ENCODE assay signal across 8 mouse cellular contexts in the genomic region with DNA sequence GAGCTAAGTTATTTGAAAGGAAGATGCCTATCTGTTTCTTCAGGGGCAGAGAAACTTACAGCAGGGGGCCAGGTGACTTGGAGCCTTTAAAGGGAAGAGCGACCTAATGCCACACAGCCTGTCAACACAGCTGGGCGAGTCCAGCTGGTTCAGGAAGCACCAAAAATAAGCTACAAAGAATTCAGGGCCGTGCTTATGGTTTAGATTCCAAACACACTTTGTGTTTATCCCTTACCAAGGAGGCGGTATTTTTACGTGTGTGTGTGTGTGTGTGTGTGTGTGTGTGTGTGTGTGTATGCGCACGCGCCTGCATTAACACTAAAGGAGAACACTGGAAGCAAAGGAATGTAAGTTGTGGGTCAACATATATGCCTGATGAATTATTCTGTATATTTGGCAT. TPM values are rescaled to one million over a fixed set of nuclear protein-coding genes. Genes with fewer than 3 reads are reported as not detected.
DNase-seq lines count a peak whose midpoint lies in the region; ATAC-seq and TF ChIP-seq lines count a peak whose summit lies in the region.

No protein-coding gene starts in this region.

- H3K36me3 ChIP-seq in MEL (ENCODE audit: control insufficient read depth in 1 of 2, insufficient read depth in 2 of 2, low read length in 2 of 2): peaks cover 0 to 54% of the 10 kb centered on the region in 2 experiments; a peak in 2 of 4 replicates
- 0 out of 2 replicates have a peak, but pooled peaks cover 4% of the 10 kb centered on the region for H3K36me3 ChIP-seq in forebrain, embryonic 13.5 days (ENCODE audit: poor library complexity, severe bottlenecking)
- no peaks in the 10 kb centered on the region for H3K36me3 ChIP-seq in kidney, embryonic 14.5 days (ENCODE audit: control insufficient read depth, insufficient read depth, low read length)
- no peaks in the 10 kb centered on the region for H3K36me3 ChIP-seq in stomach, embryonic 14.5 days (ENCODE audit: control insufficient read depth, insufficient read depth, low read length)

- WGBS in forebrain, embryonic 13.5 days: 25% methylated on average over 8 of the region's 8 CpGs
- 20% methylated on average over 8 of the region's 8 CpGs for WGBS in kidney, embryonic 14.5 days
- WGBS in stomach, embryonic 14.5 days: 12% methylated on average over 8 of the region's 8 CpGs

- no peak for TF ChIP-seq POLR2A in MEL (IDR thresholded peaks at IDR 0.05; ENCODE audit: control insufficient read depth in 1 of 2, insufficient read depth in 1 of 2, low read depth in 1 of 2, low read length in 2 of 2, poor library complexity in 1 of 2)

- H3K27me3 ChIP-seq in MEL (ENCODE audit: control insufficient read depth in 1 of 2, insufficient read depth in 2 of 2, low read length in 2 of 2): no peaks in the 10 kb centered on the region
- no peaks in the 10 kb centered on the region for H3K27me3 ChIP-seq in forebrain, embryonic 13.5 days
- no peaks in the 10 kb centered on the region for H3K27me3 ChIP-seq in kidney, embryonic 14.5 days (ENCODE audit: control insufficient read depth, insufficient read depth, low read length)
- H3K27me3 ChIP-seq in stomach, embryonic 14.5 days (ENCODE audit: control insufficient read depth, insufficient read depth, low read length): no peaks in the 10 kb centered on the region

- ATAC-seq in forebrain, embryonic 13.5 days: no peak
- no peak for ATAC-seq in kidney, embryonic 14.5 days (ENCODE audit: low FRiP score, low TSS enrichment)
- no peak for ATAC-seq in stomach, embryonic 14.5 days (ENCODE audit: insufficient number of reproducible peaks, insufficient read depth, low FRiP score, low read depth)

- H3K27ac ChIP-seq in MEL (ENCODE audit: control insufficient read depth, low read depth, low read length): peak overlapping the region; percentile 45
- peak overlapping the region; percentile 65 for H3K27ac ChIP-seq in forebrain, embryonic 13.5 days
- peak overlapping the region; percentile 83 for H3K27ac ChIP-seq in kidney, embryonic 14.5 days (ENCODE audit: low read depth, low read length)
- H3K27ac ChIP-seq in stomach, embryonic 14.5 days (ENCODE audit: low read length): peak overlapping the region; percentile 90; the same call in 1 of the 2 replicates

- H3K4me3 ChIP-seq in MEL (ENCODE audit: control insufficient read depth in 1 of 2, insufficient read depth in 1 of 2, low read depth in 2 of 2, low read length in 2 of 2): peak overlapping the region; percentile 67 to 70
- peak overlapping the region; percentile 67 for H3K4me3 ChIP-seq in forebrain, embryonic 13.5 days
- H3K4me3 ChIP-seq in kidney, embryonic 14.5 days (ENCODE audit: low read length): peak overlapping the region; percentile 61
- peak overlapping the region; percentile 78 for H3K4me3 ChIP-seq in stomach, embryonic 14.5 days (ENCODE audit: low read depth, low read length)

- H3K4me2 ChIP-seq in forebrain, embryonic 13.5 days: peak overlapping the region; percentile 83
- peak overlapping the region; percentile 82 for H3K4me2 ChIP-seq in kidney, embryonic 14.5 days (replicated peaks; ENCODE audit: low read depth, low read length)
- H3K4me2 ChIP-seq in stomach, embryonic 14.5 days (replicated peaks; ENCODE audit: low read depth, low read length): peak overlapping the region; percentile 70

- peaks cover 39% of the 10 kb centered on the region for H3K79me2 ChIP-seq in MEL (ENCODE audit: control insufficient read depth, insufficient read depth, low read length, poor library complexity)

- DNase-seq in layer of hippocampus, adult 11-12 months (ENCODE audit: low spot score): peak; percentile 25
- DNase-seq in layer of hippocampus, adult 8-10 months (ENCODE audit: low spot score in 2 of 2): no peak
- peak; percentile 81 for DNase-seq in MEL (ENCODE audit: low read depth, low spot score)
- DNase-seq in lung, postnatal 10 days: peak; percentile 64
- DNase-seq in urinary bladder, postnatal 10 days (ENCODE audit: low spot score): no peak

- no peak for TF ChIP-seq RAD21 in MEL (IDR thresholded peaks at IDR 0.05; ENCODE audit: low read depth, low read length)

- TF ChIP-seq EP300 in MEL (IDR thresholded peaks at IDR 0.05; ENCODE audit: low read depth in 1 of 2, low read length in 2 of 2): no peak

- H3K9ac ChIP-seq in MEL (ENCODE audit: control insufficient read depth, low read depth, low read length, poor library complexity, severe bottlenecking): peak overlapping the region; percentile 64
- peak overlapping the region; percentile 77 for H3K9ac ChIP-seq in forebrain, embryonic 13.5 days
- H3K9ac ChIP-seq in kidney, embryonic 14.5 days (ENCODE audit: low read depth, low read length): peak overlapping the region; percentile 70
- H3K9ac ChIP-seq in stomach, embryonic 14.5 days (replicated peaks; ENCODE audit: low read depth, low read length): peak overlapping the region; percentile 81; the same call in 1 of the 2 replicates

- no peaks in the 10 kb centered on the region for H3K9me3 ChIP-seq in MEL (replicated peaks; ENCODE audit: insufficient read depth, low read length)
- H3K9me3 ChIP-seq in forebrain, embryonic 13.5 days (replicated peaks): no peaks in the 10 kb centered on the region
- no peaks in the 10 kb centered on the region for H3K9me3 ChIP-seq in kidney, embryonic 14.5 days (ENCODE audit: control insufficient read depth, low read length)
- H3K9me3 ChIP-seq in stomach, embryonic 14.5 days (ENCODE audit: control insufficient read depth, low read depth, low read length): no peaks in the 10 kb centered on the region

- H3K4me1 ChIP-seq in MEL (ENCODE audit: control insufficient read depth in 1 of 2, insufficient read depth in 2 of 2, low read length in 2 of 2): peaks cover 30 to 55% of the 10 kb centered on the region in 2 experiments
- H3K4me1 ChIP-seq in forebrain, embryonic 13.5 days: peaks cover 41% of the 10 kb centered on the region
- peaks cover 17% of the 10 kb centered on the region; the same call in 1 of the 2 replicates for H3K4me1 ChIP-seq in kidney, embryonic 14.5 days (ENCODE audit: control insufficient read depth, insufficient read depth, low read length)
- peaks cover 16% of the 10 kb centered on the region for H3K4me1 ChIP-seq in stomach, embryonic 14.5 days (ENCODE audit: control insufficient read depth, insufficient read depth, low read length)

- TF ChIP-seq CTCF in MEL (IDR thresholded peaks at IDR 0.05 in 2 of 3, conservative IDR thresholded peaks at IDR 0.05 in 1 of 3; ENCODE audit: control insufficient read depth in 1 of 3, insufficient read depth in 1 of 3, low read depth in 2 of 3, low read length in 3 of 3, poor library complexity in 1 of 3, severe bottlenecking in 1 of 3): no peak

TF ChIP-seq in MEL, 35 proteins besides CTCF, POLR2A, EP300 and RAD21:
- TF ChIP-seq TBP (IDR thresholded peaks at IDR 0.05; ENCODE audit: low read depth, low read length) (peak; percentile 4; the same call in 1 of the 2 replicates), SIN3A (IDR thresholded peaks at IDR 0.05; ENCODE audit: low read length) (no peak)

RNA-seq across cellular contexts. Expression of a gene that starts 0.4 kb away (rescaled TPM):
- 10 to 100 TPM; 20.7 to 28.4 (median 23.9) TPM for total RNA-seq in layer of hippocampus, adult 8-10 months (2022)
- 203 and 265 TPM in 2 replicates for total RNA-seq in MEL (2012; rRNA removed)
- 100 to 1,000 TPM in 1 of 2 experiments, not detected in 1; 234 TPM for polyA plus RNA-seq in MEL (2012; ENCODE audit: insufficient read depth in 1 of 2, insufficient read length in 2 of 2, low read depth in 1 of 2, low replicate concordance in 2 of 2, missing spikeins in 1 of 2)
- polyA plus RNA-seq in forebrain, embryonic 13.5 days (2015; fragmentation: Nextera tagmentation; extraction: Ambion mirVana): 39.6 and 40.0 TPM in 2 replicates
- polyA plus RNA-seq in kidney, embryonic 14.5 days (2014; fragmentation: Nextera tagmentation; extraction: Ambion mirVana): 33.0 and 40.9 TPM in 2 replicates
- 47.1 and 51.1 TPM in 2 replicates for polyA plus RNA-seq in stomach, embryonic 14.5 days (2014; fragmentation: Nextera tagmentation; extraction: Ambion mirVana)

RNA-seq across cellular contexts. Expression of a gene that starts 1.1 kb away (rescaled TPM):
- 10 to 100 TPM; 19.2 to 22.4 (median 21.0) TPM for total RNA-seq in layer of hippocampus, adult 8-10 months (2022)
- total RNA-seq in MEL (2012; rRNA removed): 28.5 and 32.4 TPM in 2 replicates
- polyA plus RNA-seq in MEL (2012; ENCODE audit: insufficient read depth in 1 of 2, insufficient read length in 2 of 2, low read depth in 1 of 2, low replicate concordance in 2 of 2, missing spikeins in 1 of 2): 10 to 100 TPM in 1 of 2 experiments, not detected in 1; 51.8 TPM
- polyA plus RNA-seq in forebrain, embryonic 13.5 days (2015; fragmentation: Nextera tagmentation; extraction: Ambion mirVana): 28.4 and 32.7 TPM in 2 replicates
- polyA plus RNA-seq in kidney, embryonic 14.5 days (2014; fragmentation: Nextera tagmentation; extraction: Ambion mirVana): 15.4 and 22.1 TPM in 2 replicates
- 20.1 and 23.1 TPM in 2 replicates for polyA plus RNA-seq in stomach, embryonic 14.5 days (2014; fragmentation: Nextera tagmentation; extraction: Ambion mirVana)

RNA-seq across cellular contexts. Expression of a gene that starts 26.2 kb away (rescaled TPM):
- 1 to 10 TPM in 2 of 4 experiments, under 1 TPM in 2; 0.85 to 1.4 (median 1.2) TPM for total RNA-seq in layer of hippocampus, adult 8-10 months (2022)
- 7.7 and 7.8 TPM in 2 replicates for total RNA-seq in MEL (2012; rRNA removed)
- polyA plus RNA-seq in MEL (2012; ENCODE audit: insufficient read depth in 1 of 2, insufficient read length in 2 of 2, low read depth in 1 of 2, low replicate concordance in 2 of 2, missing spikeins in 1 of 2): 10 to 100 TPM in 1 of 2 experiments, not detected in 1; 33.9 TPM
- polyA plus RNA-seq in forebrain, embryonic 13.5 days (2015; fragmentation: Nextera tagmentation; extraction: Ambion mirVana): 0.52 and 1.1 TPM in 2 replicates
- polyA plus RNA-seq in kidney, embryonic 14.5 days (2014; fragmentation: Nextera tagmentation; extraction: Ambion mirVana): 3.7 and 4.3 TPM in 2 replicates
- polyA plus RNA-seq in stomach, embryonic 14.5 days (2014; fragmentation: Nextera tagmentation; extraction: Ambion mirVana): 1.7 and 2.1 TPM in 2 replicates

RNA-seq across cellular contexts. Expression of a gene that starts 29.8 kb away (rescaled TPM):
- total RNA-seq in layer of hippocampus, adult 8-10 months (2022): under 1 TPM in 3 of 4 experiments, not detected in 1; 0.43 to 0.95 (median 0.63) TPM
- 0.19 and 0.20 TPM in 2 replicates for total RNA-seq in MEL (2012; rRNA removed)
- under 1 TPM in 1 of 2 experiments, not detected in 1; 0.43 TPM for polyA plus RNA-seq in MEL (2012; ENCODE audit: insufficient read depth in 1 of 2, insufficient read length in 2 of 2, low read depth in 1 of 2, low replicate concordance in 2 of 2, missing spikeins in 1 of 2)
- not detected in 2 replicates for polyA plus RNA-seq in forebrain, embryonic 13.5 days (2015; fragmentation: Nextera tagmentation; extraction: Ambion mirVana)
- polyA plus RNA-seq in kidney, embryonic 14.5 days (2014; fragmentation: Nextera tagmentation; extraction: Ambion mirVana): 2.1 and 2.4 TPM in 2 replicates
- polyA plus RNA-seq in stomach, embryonic 14.5 days (2014; fragmentation: Nextera tagmentation; extraction: Ambion mirVana): 8.2 and 8.4 TPM in 2 replicates

RNA-seq across cellular contexts. Expression of a gene that starts 33.8 kb away (rescaled TPM):
- 10 to 100 TPM; 49.1 to 65.7 (median 61.2) TPM for total RNA-seq in layer of hippocampus, adult 8-10 months (2022)
- total RNA-seq in MEL (2012; rRNA removed): 240 and 307 TPM in 2 replicates
- 100 to 1,000 TPM; 134 to 357 TPM for polyA plus RNA-seq in MEL (2012; ENCODE audit: insufficient read depth in 1 of 2, insufficient read length in 2 of 2, low read depth in 1 of 2, low replicate concordance in 2 of 2, missing spikeins in 1 of 2)
- polyA plus RNA-seq in forebrain, embryonic 13.5 days (2015; fragmentation: Nextera tagmentation; extraction: Ambion mirVana): 98.4 and 103 TPM in 2 replicates
- polyA plus RNA-seq in kidney, embryonic 14.5 days (2014; fragmentation: Nextera tagmentation; extraction: Ambion mirVana): 103 and 154 TPM in 2 replicates
- 136 and 146 TPM in 2 replicates for polyA plus RNA-seq in stomach, embryonic 14.5 days (2014; fragmentation: Nextera tagmentation; extraction: Ambion mirVana)

Comparison
In these comparisons a context has a peak if more than half of its experiments do, and no peak if none do; other contexts are left out.
1. DNase-seq: peak in layer of hippocampus, adult 11-12 months (single experiment), MEL (single experiment) and lung, postnatal 10 days (single experiment); none in layer of hippocampus, adult 8-10 months (0 of 2) and urinary bladder, postnatal 10 days (single experiment).
2. Peak in every context shown above with its lines, with median percentiles within 50 percentile points of each other: H3K27ac ChIP-seq, H3K4me3 ChIP-seq, H3K9ac ChIP-seq and H3K4me2 ChIP-seq.